Mouse (Mus musculus) limb, embryonic 14.5 days (tissue): ENCODE results near the gene Snupn. TPM values are rescaled to one million over a fixed set of nuclear protein-coding genes. Genes with fewer than 3 reads are reported as not detected.
A peak's percentile ranks its signal among the peaks of the same experiment; 100 is the strongest.

Experiments used
- ATAC-seq: fragments of 200-750 bp; cut with Nextera tagmentation; 2 replicates; pipeline ENCODE4 v1.8.0; 2017; ENCODE audit warnings: low read depth, moderate number of reproducible peaks, moderate TSS enrichment; ENCODE audit not compliant: low FRiP score
- DNase-seq: peaks from one replicate; pipeline ENCODE4 v3.0.0-alpha.2; 2015; ENCODE audit warnings: low spot score
- H3K27ac ChIP-seq: fragments of 300-500 bp; sonication (generic); replicated peaks from 2 replicates; pipeline ENCODE4 v1.5.1; 2014; ENCODE audit warnings: low read depth, mild to moderate bottlenecking, low read length, moderate library complexity, mixed read lengths
- H3K27me3 ChIP-seq: fragments of 300-500 bp; sonication (generic); 2 replicates; pipeline ENCODE4 v1.6.1; 2014; ENCODE audit warnings: low read length, mixed read lengths; ENCODE audit not compliant: control insufficient read depth, insufficient read depth
- H3K36me3 ChIP-seq: fragments of 300-500 bp; sonication (generic); 2 replicates; pipeline ENCODE4 v1.6.1; 2014; ENCODE audit warnings: mild to moderate bottlenecking, low read length, moderate library complexity, mixed read lengths; ENCODE audit not compliant: control insufficient read depth, insufficient read depth
- H3K4me1 ChIP-seq: fragments of 300-500 bp; sonication (generic); 2 replicates; pipeline ENCODE4 v1.6.1; 2014; ENCODE audit warnings: antibody characterized with exemption, low read length, mixed read lengths; ENCODE audit not compliant: control insufficient read depth, insufficient read depth
- H3K4me2 ChIP-seq: fragments of 300-500 bp; sonication (generic); replicated peaks from 2 replicates; pipeline ENCODE4 v1.6.1; 2014; ENCODE audit warnings: low read depth, mild to moderate bottlenecking, low read length, moderate library complexity; ENCODE audit not compliant: severe bottlenecking
- H3K4me3 ChIP-seq: fragments of 300-500 bp; sonication (generic); replicated peaks from 2 replicates; pipeline ENCODE4 v1.5.1; 2014; ENCODE audit warnings: low read length
- H3K9ac ChIP-seq: fragments of 300-500 bp; sonication (generic); 2 replicates; pipeline ENCODE4 v1.6.1; 2014; ENCODE audit warnings: mild to moderate bottlenecking, low read depth, low read length, moderate library complexity; ENCODE audit not compliant: severe bottlenecking
- H3K9me3 ChIP-seq: fragments of 300-500 bp; sonication (generic); 2 replicates; pipeline ENCODE4 v1.6.1; 2016; ENCODE audit warnings: low read length; ENCODE audit not compliant: control insufficient read depth
- POLR2A ChIP-seq: fragments of 200-500 bp; IDR thresholded peaks from 2 replicates; pipeline ENCODE4 v1.8.0; 2012; ENCODE audit warnings: inconsistent platforms, mild to moderate bottlenecking, moderate library complexity, borderline replicate concordance; ENCODE audit not compliant: insufficient read depth, insufficient read length; ENCODE audit errors: extremely low read depth
- WGBS: fragments of 180-500 bp; shearing (Covaris S2); extraction: QIAGEN DNeasy Blood & Tissue Kit; methylation state at CpG from one replicate; pipeline ENCODE4 v1.1.7; 2014; 5-methylcytosine and 5-hydroxymethylcytosine counted together
- polyA plus RNA-seq, 2 experiments: library from polyadenylated mRNA; depleted of rRNA in 1 of 2; stranded (reverse) in 1 of 2; unstranded in 1 of 2; fragments of >200 nt; fragmentation: Nextera tagmentation in 1 of 2; extraction: Ambion mirVana in 1 of 2; gene quantifications; 2 replicates each; pipeline versions ENCODE4 v1.2.1 to v1.2.3; 2012 to 2014

Snupn gene
- polyA plus RNA-seq, 2 experiments, result 15.9 to 24.2 TPM

DNA sequence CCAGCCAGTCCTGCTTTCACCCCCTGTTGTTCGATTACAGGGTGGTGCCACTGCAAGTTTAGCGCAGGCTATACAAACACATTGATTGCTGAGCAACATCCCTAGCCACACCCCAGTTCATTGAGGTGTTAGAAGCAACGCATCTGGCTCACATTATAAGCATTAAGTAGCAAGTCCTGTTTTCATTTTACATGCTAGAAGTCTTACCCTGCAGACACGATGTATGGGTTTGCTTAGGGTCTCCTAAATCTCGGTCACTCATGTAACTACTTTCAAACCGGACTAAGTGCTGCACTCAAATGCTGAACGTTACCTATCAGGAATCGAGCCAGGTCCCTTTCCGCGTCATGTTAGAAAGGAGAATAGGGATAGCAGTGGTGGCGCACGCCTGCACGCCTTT is 911 bp upstream of the Snupn start:
- H3K4me2 ChIP-seq, result peak overlapping the region; percentile 46
- DNase-seq (no peak), ATAC-seq (no peak)
- H3K9ac ChIP-seq, result no peak overlapping the region
- TF ChIP-seq POLR2A, result no peak
- peaks cover 12% of the 10 kb centered on the region for H3K4me1 ChIP-seq
- H3K27ac ChIP-seq, result no peak overlapping the region
- H3K36me3 ChIP-seq, result no peaks in the 10 kb centered on the region
- peak overlapping the region; percentile 60 for H3K4me3 ChIP-seq
- H3K9me3 ChIP-seq, result no peaks in the 10 kb centered on the region
- no peaks in the 10 kb centered on the region for H3K27me3 ChIP-seq
- WGBS, result 8% methylated on average over 13 of the region's 13 CpGs

DNA sequence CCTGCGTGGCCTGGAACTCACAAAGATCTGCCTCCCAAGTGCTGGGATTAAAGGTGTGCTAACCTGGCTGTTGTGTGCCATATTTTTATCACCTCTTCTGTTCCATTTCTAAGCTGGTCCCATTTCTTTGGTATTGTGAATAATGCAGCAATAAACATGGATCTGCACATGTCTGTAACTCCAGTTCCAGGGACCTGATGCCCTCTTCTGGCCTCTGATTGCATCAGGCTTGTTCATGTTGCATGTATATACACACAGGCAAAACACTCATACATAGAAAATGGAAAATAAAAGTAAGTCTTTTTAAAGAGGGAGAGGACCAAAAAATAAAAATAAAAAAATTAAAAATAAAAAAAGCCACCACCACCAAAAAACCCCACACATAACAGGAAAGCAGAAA is 2.9 kb downstream of the Snupn start:
- H3K27me3 ChIP-seq, result no peaks in the 10 kb centered on the region
- H3K4me3 ChIP-seq, result no peak overlapping the region
- no peak for DNase-seq
- H3K9ac ChIP-seq, result no peak overlapping the region
- no peak for TF ChIP-seq POLR2A
- H3K4me1 ChIP-seq, result peaks cover 12% of the 10 kb centered on the region
- no peaks in the 10 kb centered on the region for H3K9me3 ChIP-seq
- no peak for ATAC-seq
- H3K4me2 ChIP-seq, result no peak overlapping the region
- H3K27ac ChIP-seq, result no peak overlapping the region
- 93% methylated on average over 1 of the region's 1 CpGs for WGBS
- H3K36me3 ChIP-seq, result 0 out of 2 replicates have a peak, but pooled peaks cover 10% of the 10 kb centered on the region

DNA sequence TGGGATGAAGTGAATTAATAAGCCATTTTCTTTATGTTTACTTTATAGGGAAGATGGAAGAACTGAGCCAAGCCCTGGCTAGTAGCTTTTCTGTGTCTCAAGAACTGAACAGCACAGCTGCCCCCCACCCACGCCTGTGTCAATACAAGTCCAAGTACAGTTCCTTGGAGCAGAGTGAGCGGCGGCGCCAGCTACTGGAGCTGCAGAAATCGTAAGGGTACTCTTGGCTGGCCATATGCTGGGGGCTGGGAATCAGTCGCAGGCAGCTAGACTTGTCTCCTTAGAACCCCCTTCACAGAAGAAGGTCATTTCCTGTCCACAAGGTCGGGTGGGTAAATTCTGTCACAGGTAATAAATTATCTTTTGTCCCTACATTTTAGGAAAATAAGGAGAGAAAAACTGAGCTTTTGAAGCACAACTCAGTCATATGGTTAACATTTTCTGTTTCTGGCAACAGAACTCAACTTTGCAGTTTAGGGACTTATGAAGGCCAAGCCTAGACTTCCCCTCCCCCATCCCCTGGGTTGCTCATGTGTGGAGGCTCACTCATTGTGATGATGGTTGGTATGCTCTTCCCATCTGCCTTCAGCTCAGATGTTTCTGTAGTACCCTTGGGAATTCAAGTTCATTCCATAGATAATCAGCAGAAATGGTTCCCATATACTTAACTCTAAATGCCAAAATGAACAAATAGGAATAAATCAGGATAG is 6.4 kb downstream of the Snupn start:
- no peak for ATAC-seq
- H3K4me2 ChIP-seq, result no peak overlapping the region
- H3K27me3 ChIP-seq, result no peaks in the 10 kb centered on the region
- no peaks in the 10 kb centered on the region for H3K4me1 ChIP-seq
- no peaks in the 10 kb centered on the region for H3K9me3 ChIP-seq
- H3K36me3 ChIP-seq, result peaks cover 19% of the 10 kb centered on the region; the same call in 1 of the 2 replicates
- no peak for TF ChIP-seq POLR2A
- no peak overlapping the region; the same call in 1 of the 2 replicates for H3K27ac ChIP-seq
- no peak overlapping the region for H3K4me3 ChIP-seq
- DNase-seq, result peak; percentile 56
- WGBS, result 56% methylated on average over 7 of the region's 7 CpGs
- H3K9ac ChIP-seq, result no peak overlapping the region

GRCm38 (mm10) chr9:56958689-56959088 is 8.0 kb downstream of the Snupn start:
- no peak overlapping the region for H3K9ac ChIP-seq
- H3K4me3 ChIP-seq, result no peak overlapping the region
- no peak overlapping the region for H3K27ac ChIP-seq
- H3K27me3 ChIP-seq, result no peaks in the 10 kb centered on the region
- WGBS, result 88% methylated on average over 2 of the region's 2 CpGs
- no peaks in the 10 kb centered on the region for H3K4me1 ChIP-seq
- DNase-seq (no peak), ATAC-seq (no peak)
- no peak overlapping the region for H3K4me2 ChIP-seq
- TF ChIP-seq POLR2A, result no peak
- H3K9me3 ChIP-seq, result no peaks in the 10 kb centered on the region
- peaks cover 26% of the 10 kb centered on the region; the same call in 1 of the 2 replicates for H3K36me3 ChIP-seq

- Histone ChIP-seq H3K36me3 (peaks cover 37% of the 10 kb centered on the region), H3K4me2 (no peak overlapping the region), H3K4me3 (no peak overlapping the region), H3K9ac (no peak overlapping the region), H3K27me3 (no peaks in the 10 kb centered on the region), H3K4me1 (no peaks in the 10 kb centered on the region), H3K9me3 (no peaks in the 10 kb centered on the region), H3K27ac (no peak overlapping the region)
- 85% methylated on average over 3 of the region's 3 CpGs for whole genome bisulfite sequencing
- no peak for ATAC-seq
- TF ChIP-seq POLR2A, result no peak
- DNase-seq, result no peak
Measured at GRCm38 (mm10) chr9:56961591-56961990, 10.9 kb downstream of the Snupn start.
